Mouse (Mus musculus): ENCODE measurements at regions not wholly inside any gene's neighbourhood (a gene's known extent, or its start where the extent isn't known, plus 50 kb on each side); places are given as distances from the start of the nearest gene placed in this dataset.

DNA sequence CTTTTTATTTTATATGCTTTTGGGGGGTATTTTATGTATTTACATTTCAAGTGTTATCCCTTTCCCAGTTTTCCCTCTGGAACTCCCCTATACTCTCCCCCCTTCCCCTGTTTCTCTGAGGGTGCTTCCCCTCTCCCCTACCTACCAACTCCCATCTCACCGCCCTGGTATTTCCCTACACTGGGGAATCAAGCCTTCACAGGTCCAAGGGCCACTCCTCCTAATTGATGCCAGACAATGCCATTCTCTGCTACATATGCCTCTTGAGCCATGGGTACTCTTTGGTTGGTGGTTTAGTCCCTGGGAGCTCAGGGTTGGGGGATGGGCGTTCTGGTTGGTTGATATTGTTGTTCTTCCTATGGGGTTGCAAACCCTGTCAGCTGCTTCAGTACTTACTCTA lies 1002.9 kb downstream of the Cdh11 start:
- TF ChIP-seq TAL1 (IDR thresholded peaks at IDR 0.05; ENCODE audit: low read length) (no peak), GATA1 (IDR thresholded peaks at IDR 0.05; ENCODE audit: low read length) (no peak)

All from erythroblast, embryonic 14.5 days (primary cell).